Comparison of ENCODE assay signal across 13 mouse cellular contexts in genomic region chr11:52163926-52164325, GRCm38 (mm10). TPM values are rescaled to one million over a fixed set of nuclear protein-coding genes. Genes with fewer than 3 reads are reported as not detected.
DNase-seq lines count a peak whose midpoint lies in the region; ATAC-seq lines count a peak whose summit lies in the region.
"Had no signal": no experiment of that assay in that cellular context is flagged by ENCODE, and none has a peak within 500 bp of the region (broad histone marks: within the 10 kb centered on the region; RNA-seq: fewer than 3 reads in every experiment).

No protein-coding gene starts in this region.

- ATAC-seq in granulocyte monocyte progenitor cell, adult 5-6 weeks (replicated peaks; ENCODE audit: poor library complexity, severe bottlenecking) = peak; percentile 63

- peaks cover 27% of the 10 kb centered on the region for H3K27me3 ChIP-seq in megakaryocyte, embryonic 14.5 days (replicated peaks)

- H3K4me3 ChIP-seq in megakaryocyte, embryonic 14.5 days (replicated peaks) = peak overlapping the region; percentile 56
- H3K4me3 ChIP-seq: embryonic facial prominence, embryonic 10.5 days had no signal

- peak; percentile 57 for DNase-seq in testis, postnatal 10 days (ENCODE audit: low spot score)
- DNase-seq in testis, postnatal 14 days (ENCODE audit: low spot score) = no peak
- DNase-seq in kidney, postnatal 25 days = peak; percentile 67 to 81
- no peak for DNase-seq in right cerebral cortex, postnatal 25 days
- DNase-seq in MN1 (ENCODE audit: low spot score) = no peak
- no peak for DNase-seq in frontal cortex, adult 2 months (ENCODE audit: extremely low spot score in 1 of 2, low spot score in 1 of 2)

- H3K36me3 ChIP-seq in megakaryocyte, embryonic 14.5 days (replicated peaks; ENCODE audit: low read length) = no peaks in the 10 kb centered on the region
- H3K36me3 ChIP-seq: embryonic facial prominence, embryonic 10.5 days had no signal

- H3K4me1 ChIP-seq in megakaryocyte, embryonic 14.5 days = peaks cover 17% of the 10 kb centered on the region

- peaks cover 7% of the 10 kb centered on the region; the same call in 1 of the 2 replicates for H3K9me3 ChIP-seq in megakaryocyte, embryonic 14.5 days
- H3K9me3 ChIP-seq: embryonic facial prominence, embryonic 10.5 days had no signal

RNA-seq across cellular contexts. Expression of gene Olfr1373, which starts 18.6 kb away (rescaled TPM):
- not detected in 2 replicates for total RNA-seq in granulocyte monocyte progenitor cell, adult 5-6 weeks (2014; fragmentation: Nextera tagmentation)
- total RNA-seq in granulocyte monocyte progenitor cell, adult 5-6 weeks (2017) = not detected in 2 replicates
- not detected in 2 replicates for polyA plus RNA-seq in megakaryocyte, embryonic 14.5 days (2012; ENCODE audit: insufficient read depth, low replicate concordance)
- not detected in 2 replicates for polyA plus RNA-seq in frontal cortex, adult 2 months (2012; rRNA removed)
- total RNA-seq: ES-E14 had no signal
- polyA plus RNA-seq: embryonic facial prominence, embryonic 10.5 days; kidney, postnatal 0 days; limb, embryonic 11.5 days; small intestine, adult 2 months had no signal

RNA-seq across cellular contexts. Expression of gene Olfr1371, which starts 49.9 kb away (rescaled TPM):
- not detected in 2 replicates for total RNA-seq in granulocyte monocyte progenitor cell, adult 5-6 weeks (2014; fragmentation: Nextera tagmentation)
- not detected in 2 replicates for total RNA-seq in granulocyte monocyte progenitor cell, adult 5-6 weeks (2017)
- polyA plus RNA-seq in megakaryocyte, embryonic 14.5 days (2012; ENCODE audit: insufficient read depth, low replicate concordance) = not detected in 2 replicates
- not detected in 2 replicates for polyA plus RNA-seq in frontal cortex, adult 2 months (2012; rRNA removed)
- total RNA-seq: ES-E14 had no signal
- polyA plus RNA-seq: embryonic facial prominence, embryonic 10.5 days; kidney, postnatal 0 days; limb, embryonic 11.5 days; small intestine, adult 2 months had no signal

Comparison
In these comparisons a context has a peak if more than half of its experiments do, and no peak if none do; other contexts are left out.
1. DNase-seq: peak in testis, postnatal 10 days (single experiment) and kidney, postnatal 25 days (2 of 2); none in testis, postnatal 14 days (single experiment), right cerebral cortex, postnatal 25 days (single experiment), MN1 (single experiment) and frontal cortex, adult 2 months (0 of 2).